Mouse (Mus musculus) lung, adult 18-20 months (tissue): ENCODE data around the gene Rnf43.
A peak's percentile ranks its signal among the peaks of the same experiment; 100 is the strongest.

ENCODE experiments used
- DNase-seq, 2 experiments: peaks; one replicate each; pipeline ENCODE4 v3.0.0; 2022; ENCODE audit warnings: mixed read lengths in 2 of 2

Gene Rnf43

GRCm38 (mm10) chr11:87748132-87749119 lies 85.9 kb downstream of the Rnf43 start:
- DNase-seq = peak; percentile 63 to 76

DNA sequence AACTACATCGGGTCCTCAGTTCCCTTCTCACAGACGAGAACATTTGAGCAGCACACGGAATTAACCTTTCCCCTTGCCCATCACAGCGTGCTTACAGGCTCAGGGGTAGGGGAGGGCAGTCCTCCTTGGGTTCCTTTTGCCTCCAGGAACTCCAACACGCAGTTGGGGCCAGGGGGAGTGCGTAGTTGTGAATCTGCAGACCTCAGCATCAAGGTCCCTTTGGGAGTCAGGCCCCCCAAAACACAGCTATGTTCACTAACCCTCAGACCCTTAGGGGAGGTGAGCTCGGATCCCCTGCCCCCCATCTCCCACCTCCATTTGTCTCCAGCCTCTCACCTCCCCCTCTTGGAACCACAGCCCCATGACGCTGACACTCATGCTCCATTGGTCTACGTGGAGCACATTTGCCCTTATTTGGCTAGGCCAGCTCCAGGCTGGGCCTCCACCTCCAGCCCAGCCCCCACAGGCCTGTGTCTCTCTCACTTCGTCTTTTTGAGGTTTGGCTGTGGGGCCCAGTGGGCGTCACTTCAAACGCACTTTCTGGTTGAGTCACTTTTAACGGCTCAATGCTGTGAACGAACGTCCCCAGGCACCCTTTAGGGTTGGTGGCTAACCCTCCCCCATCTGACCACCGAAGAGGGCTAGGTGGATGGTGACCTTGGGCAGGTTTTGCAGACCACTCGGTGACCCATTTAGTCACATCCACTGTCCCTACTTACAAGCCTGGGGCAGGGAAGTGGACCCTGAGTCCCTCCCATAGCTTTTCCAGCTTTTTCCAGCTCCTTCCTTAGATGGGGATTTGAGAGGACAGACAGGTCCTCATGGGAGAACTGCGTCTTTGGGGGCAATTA lies 86.9 kb downstream of the Rnf43 start:
- DNase-seq = peak; percentile 75 to 83

GRCm38 (mm10) chr11:87750043-87750421 lies 87.5 kb downstream of the Rnf43 start:
- no peak for DNase-seq

DNA sequence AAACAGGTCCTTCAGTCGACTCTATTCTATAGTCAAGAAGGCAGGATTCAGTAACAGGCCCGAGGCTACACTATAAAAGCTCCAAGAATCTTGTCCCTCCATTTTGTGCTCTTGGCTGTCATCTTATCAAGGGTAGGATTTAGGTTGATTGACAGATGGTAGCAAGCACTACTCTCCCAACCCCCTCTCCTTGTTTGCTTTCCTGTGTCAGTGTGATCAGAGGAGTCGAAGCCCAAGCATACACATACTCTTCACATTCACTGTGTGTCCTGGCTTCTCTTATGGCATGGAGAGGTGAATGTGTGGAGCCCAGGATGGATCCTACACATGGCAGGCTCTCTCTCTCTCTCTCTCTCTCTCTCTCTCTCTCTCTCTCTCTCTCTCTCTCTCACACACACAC lies 88.0 kb downstream of the Rnf43 start:
- DNase-seq = no peak

GRCm38 (mm10) chr11:87751031-87751430 lies 88.5 kb downstream of the Rnf43 start:
- DNase-seq = no peak

- DNase-seq = peak in 1 of 2 experiments; percentile 53
These were observed 89.0 kb downstream of the Rnf43 start for GRCm38 (mm10) chr11:87751491-87751966.

DNA sequence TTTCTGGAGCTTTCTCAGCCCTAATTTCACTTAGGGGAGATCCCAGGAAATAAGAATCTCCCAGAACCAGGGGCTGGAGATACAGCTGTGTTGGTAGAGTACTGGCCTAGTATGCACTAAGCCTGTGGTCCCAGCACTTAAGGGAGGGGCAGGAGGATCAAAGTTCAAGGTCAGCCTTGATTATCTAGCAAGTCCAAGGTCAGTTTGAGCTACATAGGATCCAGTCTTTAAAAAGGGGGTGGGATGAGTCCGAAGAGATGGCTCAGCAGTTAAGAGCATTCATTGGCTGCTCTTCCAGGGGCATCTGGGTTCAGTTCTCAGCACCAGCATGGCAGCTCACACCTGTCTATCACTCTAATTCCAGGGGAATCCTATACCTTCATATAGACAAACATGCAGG lies 89.8 kb downstream of the Rnf43 start:
- no peak for DNase-seq

- DNase-seq = no peak
These were observed 90.7 kb downstream of the Rnf43 start for GRCm38 (mm10) chr11:87753255-87753654.

GRCm38 (mm10) chr11:87753891-87754501 lies 91.5 kb downstream of the Rnf43 start:
- no peak for DNase-seq

GRCm38 (mm10) chr11:87754603-87755002 lies 92.1 kb downstream of the Rnf43 start:
- peak in 1 of 2 experiments; percentile 58 for DNase-seq

GRCm38 (mm10) chr11:87755360-87756017 lies 93.0 kb downstream of the Rnf43 start:
- peak; percentile 78 to 87 for DNase-seq

DNA sequence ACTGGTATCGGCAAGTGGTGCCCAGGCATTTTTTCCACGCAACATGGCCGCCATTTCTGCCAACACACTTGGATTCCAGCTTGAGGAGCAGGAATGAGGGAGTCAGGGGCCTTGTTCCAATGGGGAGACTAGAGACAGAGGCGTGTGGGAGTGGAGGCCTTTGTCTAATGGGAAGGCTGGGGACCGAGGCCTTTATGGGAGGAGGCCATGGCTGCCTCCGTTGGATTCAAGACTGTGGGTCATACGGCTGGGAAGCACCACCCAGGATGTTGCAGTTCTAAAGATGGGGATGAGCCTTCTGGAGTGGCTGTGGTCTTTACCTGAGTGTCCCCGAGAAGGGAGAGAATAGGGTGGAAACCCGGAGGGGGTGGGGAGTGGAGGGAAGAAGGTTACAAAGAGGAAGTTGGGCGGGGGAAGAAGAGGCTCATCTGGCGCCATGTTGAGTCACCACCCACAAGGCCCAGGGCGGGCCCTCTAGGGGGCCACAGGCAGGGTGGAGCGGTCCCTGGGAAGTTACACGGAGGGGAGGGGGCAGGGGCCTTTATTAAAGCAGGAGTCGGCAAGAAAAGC lies 93.8 kb downstream of the Rnf43 start:
- peak; percentile 64 to 74 for DNase-seq

DNA sequence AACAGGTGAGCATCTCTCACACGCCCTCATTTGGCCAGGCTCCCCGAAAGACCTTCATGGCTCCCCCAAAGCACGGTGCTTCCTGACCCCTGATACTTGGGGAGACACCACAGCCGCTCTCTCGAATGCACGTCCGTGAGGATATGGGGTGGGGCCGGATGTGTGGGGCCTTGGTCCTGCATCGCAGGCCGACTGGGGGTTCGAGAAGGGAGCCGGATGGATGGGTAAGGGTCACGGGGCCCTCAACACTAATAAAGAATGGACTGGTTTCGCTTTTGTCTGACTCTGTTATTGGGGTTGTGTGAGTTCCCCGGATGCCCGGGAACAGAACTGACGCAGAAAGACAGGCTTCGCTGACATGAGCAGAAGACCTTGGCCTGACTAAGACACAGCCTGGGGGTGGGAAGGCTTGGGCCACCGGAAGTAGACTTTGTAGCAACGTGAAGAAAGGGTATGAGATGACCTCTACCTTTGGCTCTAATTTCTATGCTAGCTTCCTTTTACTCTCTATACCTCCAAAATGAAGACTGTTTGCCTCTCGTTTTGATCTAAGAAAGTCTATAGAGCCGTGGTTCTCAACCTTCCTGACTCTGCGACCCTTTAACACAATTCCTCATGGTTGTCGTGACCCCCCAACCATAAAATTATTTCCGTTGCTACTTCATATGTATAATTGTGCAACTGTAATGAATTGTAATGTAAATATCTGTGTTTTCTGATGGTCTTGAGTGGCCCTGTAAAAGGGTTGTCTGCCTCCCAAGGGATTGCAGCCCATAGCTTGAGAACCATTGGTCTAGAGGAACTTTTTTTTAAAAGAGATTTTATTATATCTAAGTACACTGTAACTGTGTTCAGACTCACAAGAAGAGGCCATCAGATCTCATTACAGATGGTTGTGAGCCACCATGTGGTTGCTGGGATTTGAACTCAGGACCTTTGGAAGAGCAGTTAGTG lies 94.8 kb downstream of the Rnf43 start:
- DNase-seq = peak in 1 of 2 experiments; percentile 18

DNA sequence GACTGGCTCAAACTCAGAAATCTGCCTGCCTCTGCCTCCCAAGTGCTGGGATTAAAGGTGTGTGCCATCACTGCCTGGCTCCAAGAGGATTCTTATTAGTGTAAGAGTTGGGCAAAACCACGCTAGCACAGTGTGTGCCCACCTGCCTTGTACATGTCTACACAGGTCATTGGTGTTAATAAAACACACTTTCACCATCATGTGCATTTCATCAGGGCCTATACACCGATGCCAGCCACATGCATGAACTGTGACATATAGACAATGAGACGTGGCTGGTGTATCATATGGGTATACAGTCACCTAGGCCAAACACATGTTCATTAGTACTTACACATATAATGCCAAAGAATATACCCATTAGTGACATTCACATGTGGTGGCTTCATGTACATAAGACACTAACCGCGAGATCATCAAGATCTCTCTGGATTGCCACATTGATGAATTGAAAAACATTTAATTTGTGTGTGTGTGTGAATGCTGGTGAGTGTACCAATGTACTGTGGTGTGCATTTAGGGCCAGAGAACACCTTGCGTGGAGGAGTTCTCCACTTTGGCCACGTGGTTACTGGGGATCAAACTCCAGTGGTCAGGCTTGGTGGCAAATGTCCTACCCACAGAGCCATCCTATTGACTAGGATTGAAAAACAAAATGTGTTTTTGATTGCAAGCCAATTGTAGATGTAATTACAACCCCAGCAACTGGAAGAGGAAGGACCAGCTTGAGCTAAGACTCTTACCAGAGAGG lies 95.8 kb downstream of the Rnf43 start:
- DNase-seq = no peak

- no peak for DNase-seq
These were observed 96.6 kb downstream of the Rnf43 start for GRCm38 (mm10) chr11:87758957-87759608.

GRCm38 (mm10) chr11:87759609-87760005 lies 97.1 kb downstream of the Rnf43 start:
- no peak for DNase-seq

GRCm38 (mm10) chr11:87760301-87761081 lies 98.0 kb downstream of the Rnf43 start, which contains the start of gene Tspoap1:
TSS of gene Tspoap1 (plus strand) at chr11:87760541.
- DNase-seq = no peak

DNA sequence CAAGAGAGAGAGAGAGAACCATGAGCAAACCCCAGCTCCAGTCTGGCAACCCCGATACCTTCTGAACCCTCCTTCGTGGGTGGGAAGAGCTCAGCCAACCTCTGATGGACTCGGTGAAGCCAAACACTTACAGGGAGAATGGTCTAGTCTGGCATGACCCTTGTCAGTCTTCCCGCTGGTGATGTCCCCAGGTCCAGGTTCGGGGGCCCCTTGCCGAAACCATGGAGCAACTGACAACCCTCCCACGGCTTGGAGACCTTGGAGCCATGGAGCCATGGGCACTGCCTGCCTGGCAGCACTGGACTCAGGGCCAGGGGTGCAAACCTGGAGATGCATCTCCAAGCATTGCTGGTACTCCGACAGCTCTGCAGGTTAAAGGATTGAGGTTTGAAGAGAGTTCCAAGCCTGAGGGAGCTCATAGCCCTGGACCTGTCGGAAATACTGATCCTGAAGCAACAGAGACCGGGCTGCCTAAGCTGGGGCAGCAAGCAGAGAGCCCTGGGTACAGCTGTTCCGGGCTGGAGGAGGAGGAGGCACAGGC lies 98.7 kb downstream of the Rnf43 start:
- DNase-seq = no peak
